21 mouse cellular contexts compared by ENCODE assay signal in the genomic region with DNA sequence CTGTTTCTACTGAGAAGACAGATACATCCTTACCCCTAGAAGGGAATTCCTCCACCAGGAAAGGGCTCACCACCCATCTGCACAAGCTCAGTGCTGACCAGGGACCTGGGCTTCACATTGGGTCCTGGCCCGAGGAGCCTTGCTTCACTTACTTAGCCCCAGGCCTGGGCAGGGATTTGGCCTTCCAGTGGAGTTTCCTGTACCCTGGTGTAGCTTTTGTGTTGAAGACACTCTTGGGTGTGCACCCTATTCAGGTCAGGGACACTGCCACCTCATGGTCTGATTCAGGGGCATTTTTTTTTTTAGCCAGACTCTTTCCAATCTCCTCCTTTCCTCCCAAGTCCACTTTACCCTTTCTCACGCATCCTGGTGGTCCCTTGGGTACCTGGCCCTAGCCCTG. TPM values are rescaled to one million over a fixed set of nuclear protein-coding genes. Genes with fewer than 3 reads are reported as not detected.
DNase-seq lines count a peak whose midpoint lies in the region; TF ChIP-seq lines count a peak whose summit lies in the region.
"Had no signal": no experiment of that assay in that cellular context is flagged by ENCODE, and none has a peak within 500 bp of the region (broad histone marks: within the 10 kb centered on the region; RNA-seq: fewer than 3 reads in every experiment).

No protein-coding gene starts in this region.

- no peak for TF ChIP-seq POLR2A in testis, adult 2 months (IDR thresholded peaks at IDR 0.05; ENCODE audit: control insufficient read depth, low read depth, low read length)

- H3K4me3 ChIP-seq in testis, adult 2 months (ENCODE audit: control insufficient read depth, low read depth, low read length), result peak overlapping the region; percentile 79; the same call in 1 of the 2 replicates
- H3K4me3 ChIP-seq: embryonic facial prominence, embryonic 10.5 days; embryonic facial prominence, embryonic 12.5 days; forebrain, embryonic 13.5 days; forebrain, embryonic 15.5 days had no signal

- TF ChIP-seq CTCF in testis, adult 2 months (IDR thresholded peaks at IDR 0.05; ENCODE audit: control insufficient read depth, insufficient read depth, insufficient replicate concordance, low read depth, low read length), result no peak

- H3K27ac ChIP-seq in testis, adult 2 months (ENCODE audit: control insufficient read depth, insufficient read depth, low read depth, low read length), result no peak overlapping the region
- H3K27ac ChIP-seq: embryonic facial prominence, embryonic 10.5 days; embryonic facial prominence, embryonic 12.5 days; forebrain, embryonic 13.5 days; forebrain, embryonic 15.5 days had no signal

- no peaks in the 10 kb centered on the region for H3K27me3 ChIP-seq in testis, adult 2 months (ENCODE audit: control insufficient read depth, insufficient read depth, low read length)
- H3K27me3 ChIP-seq: CH12.LX; embryonic facial prominence, embryonic 12.5 days; forebrain, embryonic 13.5 days; forebrain, embryonic 15.5 days; Patski had no signal

- H3K4me1 ChIP-seq in testis, adult 2 months (ENCODE audit: control insufficient read depth, insufficient read depth, low read length), result no peaks in the 10 kb centered on the region
- H3K4me1 ChIP-seq: embryonic facial prominence, embryonic 10.5 days; embryonic facial prominence, embryonic 12.5 days; forebrain, embryonic 13.5 days; forebrain, embryonic 15.5 days had no signal

- peak; percentile 57 to 73 for DNase-seq in adrenal gland, adult (ENCODE audit: inconsistent age in 2 of 2, low spot score in 1 of 2)
- DNase-seq in adrenal gland, postnatal 25 days, result no peak
- DNase-seq in adrenal gland, postnatal 36 days, result peak; percentile 35 to 39
- DNase-seq in adrenal gland, postnatal 14 days, result no peak
- DNase-seq in testis, postnatal 14 days (ENCODE audit: low spot score), result no peak
- DNase-seq: adrenal gland, postnatal 10 days; B cell, adult 2 months; cerebellum, adult 11-12 months; cerebellum, adult 2 months; cerebellum, adult 9-10 months; cerebellum, postnatal 10 days; cerebellum, postnatal 25 days; forebrain, postnatal 0 days had no signal

- peaks cover 4% of the 10 kb centered on the region for H3K36me3 ChIP-seq in testis, adult 2 months (ENCODE audit: control insufficient read depth, insufficient read depth, low read length)

RNA-seq across cellular contexts. Expression of a gene that starts 12.7 kb away (rescaled TPM):
- 25.1 and 25.4 TPM in 2 replicates for total RNA-seq in adrenal gland, postnatal 25 days (2021)
- 10 to 100 TPM; 19.7 to 20.6 TPM for total RNA-seq in adrenal gland, postnatal 36 days (2021)
- total RNA-seq in adrenal gland, postnatal 14 days (2021), result 21.6 and 26.4 TPM in 2 replicates
- polyA plus RNA-seq in testis, adult 2 months (2012; rRNA removed), result 10.4 and 14.9 TPM in 2 replicates

RNA-seq across cellular contexts. Expression of a gene that starts 14.3 kb away (rescaled TPM):
- 60.6 and 69.6 TPM in 2 replicates for total RNA-seq in adrenal gland, postnatal 25 days (2021)
- total RNA-seq in adrenal gland, postnatal 36 days (2021), result 10 to 100 TPM; 55.8 to 60.8 TPM
- 56.0 and 62.8 TPM in 2 replicates for total RNA-seq in adrenal gland, postnatal 14 days (2021)
- polyA plus RNA-seq in testis, adult 2 months (2012; rRNA removed), result 56.5 and 63.5 TPM in 2 replicates

RNA-seq across cellular contexts. Expression of a gene that starts 14.5 kb away (rescaled TPM):
- total RNA-seq in adrenal gland, postnatal 25 days (2021), result 12.7 and 15.4 TPM in 2 replicates
- total RNA-seq in adrenal gland, postnatal 36 days (2021), result 1 to 10 TPM; 7.0 to 7.8 TPM
- total RNA-seq in adrenal gland, postnatal 14 days (2021), result 7.5 and 10.7 TPM in 2 replicates
- 200 and 220 TPM in 2 replicates for polyA plus RNA-seq in testis, adult 2 months (2012; rRNA removed)

RNA-seq across cellular contexts. Expression of a gene that starts 29.8 kb away (rescaled TPM):
- 52.3 and 55.0 TPM in 2 replicates for total RNA-seq in adrenal gland, postnatal 25 days (2021)
- total RNA-seq in adrenal gland, postnatal 36 days (2021), result 10 to 100 TPM; 35.4 to 43.1 TPM
- 36.6 and 44.4 TPM in 2 replicates for total RNA-seq in adrenal gland, postnatal 14 days (2021)
- polyA plus RNA-seq in testis, adult 2 months (2012; rRNA removed), result 1,776 and 1,820 TPM in 2 replicates

RNA-seq across cellular contexts. Expression of a gene that starts 41.7 kb away (rescaled TPM):
- not detected in 2 replicates for total RNA-seq in adrenal gland, postnatal 25 days (2021)
- not detected for total RNA-seq in adrenal gland, postnatal 36 days (2021)
- total RNA-seq in adrenal gland, postnatal 14 days (2021), result not detected in 2 replicates
- 4.3 and 4.5 TPM in 2 replicates for polyA plus RNA-seq in testis, adult 2 months (2012; rRNA removed)
- total RNA-seq: adrenal gland, postnatal 10 days had no signal
- polyA plus RNA-seq: cerebellum, adult 2 months; cortical plate, adult 2 months; Patski had no signal

Comparison
In these comparisons a context has a peak if more than half of its experiments do, and no peak if none do; other contexts are left out.
1. DNase-seq: peak in adrenal gland, adult (2 of 2) and adrenal gland, postnatal 36 days (2 of 2); none in adrenal gland, postnatal 25 days (single experiment), adrenal gland, postnatal 14 days (single experiment) and testis, postnatal 14 days (single experiment).